Mouse (Mus musculus) lung, embryonic 14.5 days (tissue): ENCODE results near the gene Chst10. TPM values are rescaled to one million over a fixed set of nuclear protein-coding genes. Genes with fewer than 3 reads are reported as not detected.

Experiments used
- ATAC-seq: fragments of 200-750 bp; cut with Nextera tagmentation; 2 replicates; pipeline ENCODE4 v1.8.0; 2017; ENCODE audit warnings: mild to moderate bottlenecking, moderate TSS enrichment, moderate library complexity; ENCODE audit not compliant: insufficient read depth
- DNase-seq: peaks from one replicate; pipeline ENCODE4 v3.0.0-alpha.2; 2015
- H3K27ac ChIP-seq: fragments of 300-500 bp; sonication (generic); 2 replicates; pipeline ENCODE4 v1.5.1; 2014; ENCODE audit warnings: low read depth, mild to moderate bottlenecking, moderate library complexity
- H3K27me3 ChIP-seq: fragments of 300-500 bp; sonication (generic); 2 replicates; pipeline ENCODE4 v1.6.1; 2014; ENCODE audit warnings: low read length, control low read depth; ENCODE audit not compliant: insufficient read depth
- H3K36me3 ChIP-seq: fragments of 300-500 bp; sonication (generic); 2 replicates; pipeline ENCODE4 v1.6.1; 2014; ENCODE audit warnings: control low read depth; ENCODE audit not compliant: insufficient read depth
- H3K4me1 ChIP-seq: fragments of 300-500 bp; sonication (generic); 2 replicates; pipeline ENCODE4 v1.6.1; 2014; ENCODE audit warnings: antibody characterized with exemption, control low read depth; ENCODE audit not compliant: insufficient read depth
- H3K4me2 ChIP-seq: fragments of 300-500 bp; sonication (generic); 2 replicates; pipeline ENCODE4 v1.6.1; 2014; ENCODE audit warnings: mild to moderate bottlenecking
- H3K4me3 ChIP-seq: fragments of 300-500 bp; sonication (generic); 2 replicates; pipeline ENCODE4 v1.5.1; 2014; ENCODE audit warnings: low read depth, low read length
- H3K9ac ChIP-seq: fragments of 300-500 bp; sonication (generic); 2 replicates; pipeline ENCODE4 v1.6.1; 2014
- H3K9me3 ChIP-seq: fragments of 300-500 bp; sonication (generic); 2 replicates; pipeline ENCODE4 v1.6.1; 2016; ENCODE audit warnings: low read depth, low read length, control low read depth
- CTCF ChIP-seq: IDR thresholded peaks from 2 replicates; pipeline ENCODE4 v1.5.1; 2016; ENCODE audit warnings: antibody characterized with exemption, low read depth
- WGBS: fragments of 180-500 bp; shearing (Covaris S2); extraction: QIAGEN DNeasy Blood & Tissue Kit; methylation state at CpG from one replicate; pipeline ENCODE4 v1.1.7; 2014; 5-methylcytosine and 5-hydroxymethylcytosine counted together
- polyA plus RNA-seq: library from polyadenylated mRNA; unstranded; fragments of >200 nt; fragmentation: Nextera tagmentation; extraction: Ambion mirVana; gene quantifications from 2 replicates; pipeline ENCODE4 v1.2.1, GENCODE M21; 2014

Chst10 gene
- polyA plus RNA-seq, 1 experiment from 2014 or later = 3.9 TPM

GRCm38 (mm10) chr1:38836477-38836872 lies 61.5 kb downstream of the Chst10 start, which contains the start of gene Lonrf2:
Gene Lonrf2 (minus strand): TSS chr1:38836711.
- H3K36me3 ChIP-seq = no peaks in the 10 kb centered on the region
- no peak within 1 kb of the TSS for H3K27ac ChIP-seq
- H3K9me3 ChIP-seq = no peaks in the 10 kb centered on the region
- WGBS = under 1% methylated on average over 47 of the region's 47 CpGs
- DNase-seq (peak; percentile 47), ATAC-seq (peak; percentile 67; the same call in 1 of the 2 replicates)
- H3K27me3 ChIP-seq = peaks cover 17% of the 10 kb centered on the region
- peak within 1 kb of the TSS; percentile 63 for H3K4me3 ChIP-seq
- peak within 1 kb of the TSS; percentile 68 for H3K9ac ChIP-seq
- 0 out of 2 replicates have a peak, but pooled peaks cover 3% of the 10 kb centered on the region for H3K4me1 ChIP-seq
- no peak for TF ChIP-seq CTCF
- H3K4me2 ChIP-seq = peak within 1 kb of the TSS; percentile 99

GRCm38 (mm10) chr1:38835568-38836476 lies 62.1 kb downstream of the Chst10 start:
- Histone ChIP-seq H3K4me1 (0 out of 2 replicates have a peak, but pooled peaks cover 3% of the 10 kb centered on the region), H3K9ac (peak overlapping the region; percentile 68), H3K27me3 (peaks cover 17% of the 10 kb centered on the region), H3K36me3 (no peaks in the 10 kb centered on the region), H3K4me2 (peak overlapping the region; percentile 99), H3K27ac (no peak overlapping the region), H3K9me3 (no peaks in the 10 kb centered on the region), H3K4me3 (peak overlapping the region; percentile 63)
- DNase-seq = peak; percentile 73
- peak; percentile 76 for ATAC-seq
- no peak for TF ChIP-seq CTCF
- WGBS = 2% methylated on average over 103 of the region's 103 CpGs

DNA sequence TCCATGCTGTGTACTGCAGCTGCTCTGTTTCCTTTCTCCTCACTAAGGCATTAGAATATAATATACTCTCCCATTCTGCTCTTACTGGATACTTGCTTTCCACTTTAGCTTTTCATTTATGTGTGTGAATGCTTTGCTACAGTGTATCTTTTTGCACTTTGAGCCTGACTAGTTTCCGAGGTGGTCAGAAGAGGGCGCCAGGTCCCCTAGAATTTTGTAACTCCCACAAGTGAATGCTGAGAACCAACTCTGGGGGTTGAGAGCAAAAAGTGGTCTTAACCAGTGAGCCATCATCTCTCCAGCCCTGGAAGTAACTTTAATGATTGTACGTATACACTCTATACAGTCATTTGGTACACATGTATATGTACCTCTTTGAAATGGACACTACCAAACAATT lies 63.1 kb downstream of the Chst10 start:
- TF ChIP-seq CTCF = peak; percentile 52

GRCm38 (mm10) chr1:38824926-38825325 lies 73.0 kb downstream of the Chst10 start:
- Histone ChIP-seq H3K4me3 (no peak overlapping the region), H3K9me3 (no peaks in the 10 kb centered on the region), H3K27me3 (no peaks in the 10 kb centered on the region), H3K36me3 (no peaks in the 10 kb centered on the region), H3K4me2 (no peak overlapping the region), H3K9ac (no peak overlapping the region), H3K27ac (no peak overlapping the region), H3K4me1 (no peaks in the 10 kb centered on the region)
- DNase-seq (no peak), ATAC-seq (no peak)
- WGBS = 73% methylated on average over 2 of the region's 2 CpGs
- TF ChIP-seq CTCF = no peak

More for the DNA sequence above, 63.1 kb downstream of the Chst10 start:
- WGBS = 38% methylated on average over 3 of the region's 3 CpGs
- Histone ChIP-seq H3K4me1 (0 out of 2 replicates have a peak, but pooled peaks cover 3% of the 10 kb centered on the region), H3K27ac (no peak overlapping the region), H3K4me3 (peak overlapping the region; percentile 63; the same call in 1 of the 2 replicates), H3K27me3 (peaks cover 17% of the 10 kb centered on the region), H3K36me3 (no peaks in the 10 kb centered on the region), H3K9ac (no peak overlapping the region), H3K9me3 (no peaks in the 10 kb centered on the region), H3K4me2 (peak overlapping the region; percentile 99)
- peak; percentile 64 for DNase-seq
- ATAC-seq = no peak

GRCm38 (mm10) chr1:38823851-38824250 lies 74.1 kb downstream of the Chst10 start:
- Histone ChIP-seq H3K9me3 (no peaks in the 10 kb centered on the region), H3K27me3 (no peaks in the 10 kb centered on the region), H3K4me2 (no peak overlapping the region), H3K36me3 (no peaks in the 10 kb centered on the region), H3K27ac (no peak overlapping the region), H3K4me1 (no peaks in the 10 kb centered on the region), H3K9ac (no peak overlapping the region), H3K4me3 (no peak overlapping the region)
- TF ChIP-seq CTCF = no peak
- ATAC-seq = no peak
- DNase-seq = no peak
- WGBS = 63% methylated on average over 2 of the region's 2 CpGs

DNA sequence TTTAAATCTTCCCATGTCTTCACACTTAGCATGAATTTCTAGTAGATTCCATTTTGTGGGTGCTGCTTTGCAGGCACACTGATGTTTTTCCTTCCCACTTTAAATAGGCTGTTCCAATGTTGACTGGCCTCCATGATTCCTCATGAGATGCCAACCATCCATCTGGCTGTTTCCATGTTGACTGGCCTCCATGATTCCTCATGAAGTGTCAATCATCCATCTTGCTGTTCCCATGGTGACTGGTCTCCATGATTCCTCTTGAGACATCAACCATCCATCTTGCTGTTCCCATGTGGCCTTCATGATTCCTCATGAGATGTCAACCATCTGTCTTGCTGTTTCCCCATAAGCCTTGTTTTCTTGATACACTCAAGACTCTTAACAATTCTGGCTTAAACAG lies 78.3 kb downstream of the Chst10 start:
- ATAC-seq (no peak), DNase-seq (no peak)
- H3K9ac ChIP-seq = no peak overlapping the region
- H3K4me3 ChIP-seq = no peak overlapping the region
- no peak overlapping the region for H3K4me2 ChIP-seq
- H3K4me1 ChIP-seq = no peaks in the 10 kb centered on the region
- no peak overlapping the region for H3K27ac ChIP-seq
- H3K9me3 ChIP-seq = no peaks in the 10 kb centered on the region
- H3K36me3 ChIP-seq = no peaks in the 10 kb centered on the region
- no peak for TF ChIP-seq CTCF
- H3K27me3 ChIP-seq = no peaks in the 10 kb centered on the region

DNA sequence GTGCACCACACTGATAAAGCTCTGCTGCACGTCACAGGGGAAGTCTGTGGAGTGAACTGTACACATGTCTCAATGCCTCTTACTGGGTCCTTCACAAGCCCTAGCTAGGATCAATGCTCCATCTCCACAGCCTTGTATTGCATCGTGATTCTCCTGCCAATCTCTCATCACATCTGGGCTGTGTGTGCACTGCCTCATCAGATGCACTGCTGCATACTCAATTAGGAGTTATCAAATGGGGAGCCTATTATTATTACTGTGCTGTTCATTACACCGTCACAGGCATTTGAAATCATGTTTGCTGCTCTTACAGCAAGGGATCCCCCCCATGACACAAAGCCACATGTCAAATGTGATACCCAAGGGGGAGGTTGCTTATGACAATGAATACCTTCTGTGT lies 80.3 kb downstream of the Chst10 start:
- Histone ChIP-seq H3K4me1 (no peaks in the 10 kb centered on the region), H3K9me3 (no peaks in the 10 kb centered on the region), H3K4me2 (no peak overlapping the region), H3K36me3 (0 out of 2 replicates have a peak, but pooled peaks cover 3% of the 10 kb centered on the region), H3K27me3 (no peaks in the 10 kb centered on the region), H3K9ac (no peak overlapping the region), H3K27ac (no peak overlapping the region), H3K4me3 (no peak overlapping the region)
- 76% methylated on average over 3 of the region's 3 CpGs for WGBS
- DNase-seq = no peak
- ATAC-seq = no peak
- no peak for TF ChIP-seq CTCF
